Mouse (Mus musculus): ENCODE measurements at regions not wholly inside any gene's neighbourhood (a gene's known extent, or its start where the extent isn't known, plus 50 kb on each side); places are given as distances from the start of the nearest gene placed in this dataset.

DNA sequence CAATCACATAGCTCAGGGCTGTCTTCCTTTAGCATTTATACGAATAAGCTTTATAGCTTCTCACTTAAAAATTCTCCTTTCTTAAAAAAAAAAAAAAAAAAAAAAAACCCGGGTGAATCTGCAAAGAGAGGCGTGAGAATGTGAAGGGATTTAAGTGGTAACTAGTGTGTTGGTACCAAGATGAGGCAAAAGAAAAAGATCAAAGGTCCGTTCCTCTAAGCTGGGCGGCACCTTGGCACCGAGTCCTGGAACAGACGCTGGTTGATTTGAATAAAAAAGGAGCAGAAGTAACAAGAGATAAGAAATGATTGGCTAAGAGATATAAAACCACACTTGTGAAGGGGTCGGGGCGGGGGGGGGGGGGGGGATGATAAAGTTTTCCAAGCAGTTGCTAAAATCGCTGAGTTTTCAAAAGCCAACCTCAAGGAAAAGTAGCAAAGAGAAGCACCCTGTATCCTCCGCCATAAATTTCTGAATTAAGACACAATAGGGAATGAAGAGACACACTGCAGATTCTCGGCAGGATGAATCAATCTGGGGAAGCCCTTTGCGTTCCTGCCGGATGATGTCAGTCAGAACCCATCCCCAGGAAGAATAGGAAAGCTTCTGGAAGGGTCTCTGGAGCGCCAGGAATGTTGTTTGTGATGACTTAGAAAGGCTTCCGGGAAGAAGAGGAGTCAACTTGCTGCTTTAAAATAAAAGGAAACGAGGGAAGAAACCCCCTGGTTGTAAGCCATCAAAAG, 107.7 kb upstream of the Ankrd1 start:
- TF ChIP-seq CTCF (conservative IDR thresholded peaks at IDR 0.05; ENCODE audit: low read length) (no peak), POU5F1 (IDR thresholded peaks at IDR 0.05; ENCODE audit: borderline replicate concordance, low read length) (no peak)

Data from E14TG2a.4 (cell line).